Mouse (Mus musculus) heart, adult 18-20 months (tissue): ENCODE results near the gene Ctnnd1. TPM values are rescaled to one million over a fixed set of nuclear protein-coding genes. Genes with fewer than 3 reads are reported as not detected.

ENCODE experiments used
- DNase-seq, 2 experiments: peaks; one replicate each; pipeline ENCODE4 v3.0.0; 2021 to 2022; ENCODE audit warnings: mixed read lengths in 1 of 2
- total RNA-seq, 2 experiments: library from RNA; stranded (reverse); gene quantifications; 2 replicates each; pipeline ENCODE4 v1.2.3; 2021

Ctnnd1 gene
- total RNA-seq, 2 experiments from 2014 or later = 53.6 to 63.9 TPM

DNA sequence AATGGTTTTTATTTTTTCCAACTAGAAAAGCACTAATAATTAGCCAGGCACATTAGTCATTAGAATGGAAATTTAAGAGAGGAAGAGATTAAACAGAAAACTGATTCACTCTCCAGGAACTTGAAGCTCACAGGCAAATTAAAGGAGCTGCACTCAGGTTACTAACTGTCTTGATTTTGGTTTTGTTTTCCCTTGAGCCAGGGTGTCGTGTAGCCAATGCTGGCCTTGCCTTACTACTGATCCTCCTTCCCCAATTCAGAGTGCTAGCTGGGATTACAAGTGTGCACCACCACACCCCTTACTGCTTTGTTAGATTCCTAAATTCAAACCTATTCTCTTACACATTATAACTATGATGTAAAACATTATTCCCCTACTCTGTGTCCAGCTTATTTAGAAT lies 42.7 kb downstream of the Ctnnd1 start:
- no peak for DNase-seq

GRCm38 (mm10) chr2:84600977-84601376 lies 49.6 kb downstream of the Ctnnd1 start:
- DNase-seq = no peak

DNA sequence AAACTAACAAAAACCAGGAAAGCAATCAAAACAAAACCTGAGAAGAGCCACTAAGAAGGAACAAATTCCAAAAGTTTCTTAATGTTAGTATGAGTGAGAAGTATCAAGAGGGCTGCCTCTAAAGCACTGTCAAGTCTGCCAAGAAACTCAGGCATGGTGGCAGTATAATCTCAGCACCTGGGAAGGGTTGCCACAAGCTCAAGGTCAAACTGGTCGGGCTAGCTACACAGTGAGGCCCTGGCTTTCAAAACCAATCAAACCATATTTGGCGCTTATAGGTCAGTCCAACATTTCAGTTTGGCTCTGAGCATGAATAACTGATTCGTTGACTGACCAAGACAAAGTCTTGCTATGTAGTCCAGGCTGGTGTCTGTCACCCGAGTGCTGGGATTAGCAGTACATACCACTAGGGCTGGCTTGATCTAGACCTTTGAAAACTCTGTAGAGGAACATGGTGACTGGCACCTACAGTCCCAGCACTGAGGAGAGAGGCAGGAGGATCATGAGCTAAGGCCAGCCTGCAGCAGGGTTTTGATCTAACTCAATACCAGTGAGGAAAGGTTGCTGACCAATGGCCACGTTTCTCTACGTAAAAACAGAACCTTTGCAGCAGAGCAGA lies 51.2 kb downstream of the Ctnnd1 start:
- no peak for DNase-seq

DNA sequence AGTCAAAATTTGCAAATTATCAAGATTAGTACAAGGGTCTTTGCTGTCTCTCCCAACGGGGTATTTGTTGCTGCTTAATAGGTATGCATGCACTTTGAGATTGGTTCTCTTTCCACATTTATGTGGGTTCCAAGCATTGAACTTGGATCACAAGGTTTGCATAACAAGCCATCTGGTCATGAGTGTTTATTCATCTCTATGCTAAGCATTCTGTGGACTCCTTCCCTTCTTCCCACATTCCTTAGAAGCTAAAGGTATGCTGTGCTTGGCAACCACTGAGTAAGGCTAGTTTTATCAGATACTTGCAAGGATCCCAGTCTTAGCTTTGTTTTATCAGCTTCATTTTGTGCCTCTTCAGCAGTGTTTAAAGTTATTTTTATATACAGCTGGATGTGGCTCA lies 53.4 kb downstream of the Ctnnd1 start:
- no peak for DNase-seq

DNA sequence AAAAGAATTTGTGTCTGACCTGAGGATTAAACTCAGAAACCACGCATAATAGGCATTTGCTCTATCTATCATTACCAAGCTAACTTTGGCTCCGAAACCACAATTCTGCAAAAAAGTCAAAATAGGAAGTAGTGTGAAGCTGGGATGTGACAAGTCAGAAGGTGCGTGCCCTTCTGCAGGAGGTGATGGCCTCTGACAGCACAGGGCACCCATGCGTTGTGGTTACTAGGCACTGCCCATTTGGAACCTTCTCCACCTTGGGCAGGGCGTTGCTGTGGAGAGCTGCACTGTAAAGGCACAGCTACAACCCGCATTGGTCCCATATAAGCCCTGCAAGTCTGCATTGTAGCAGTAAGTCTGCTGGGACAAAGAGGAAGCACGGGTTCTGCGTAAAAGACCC lies 57.8 kb downstream of the Ctnnd1 start:
- no peak for DNase-seq

DNA sequence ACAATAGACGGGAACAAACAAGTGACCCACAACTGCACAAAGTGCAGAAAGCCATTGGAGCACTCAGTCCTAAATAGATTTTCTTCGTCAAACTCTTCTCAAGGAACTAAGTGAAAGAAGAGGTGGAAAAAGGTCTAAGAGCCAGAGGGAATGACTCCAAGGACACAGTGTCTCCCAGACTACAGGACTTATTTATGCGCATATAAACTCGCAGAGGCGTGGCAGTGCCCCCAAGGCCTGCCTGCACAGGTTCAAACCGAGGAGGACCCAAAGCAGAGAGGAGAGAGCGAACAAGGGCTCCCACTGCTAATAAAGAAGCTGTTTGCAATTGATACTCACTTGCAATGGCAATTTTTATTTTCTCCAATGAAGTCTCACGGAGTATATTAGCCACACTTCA lies 64.9 kb downstream of the Ctnnd1 start:
- no peak for DNase-seq

DNA sequence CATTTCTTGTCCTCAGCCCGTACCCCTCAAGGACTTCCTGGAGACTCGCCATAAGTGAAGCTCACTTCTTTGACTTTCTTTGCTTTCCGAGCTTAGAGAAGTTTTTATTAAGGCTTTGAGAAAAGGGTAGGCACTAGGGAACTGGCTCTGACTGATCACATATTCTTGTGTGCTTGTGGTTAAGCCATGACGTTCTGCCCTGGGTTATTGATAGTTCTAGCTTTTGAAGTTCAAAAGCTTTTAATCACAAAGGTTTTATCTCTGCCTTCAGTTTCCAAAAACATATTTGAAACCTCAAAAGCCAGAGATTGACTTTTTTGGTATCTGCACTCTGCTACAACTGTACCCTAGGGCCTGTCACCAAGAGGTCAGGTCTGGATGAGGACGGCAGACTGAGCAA lies 68.3 kb downstream of the Ctnnd1 start:
- no peak for DNase-seq

- no peak for DNase-seq
Measured at GRCm38 (mm10) chr2:84581208-84581607, 69.4 kb downstream of the Ctnnd1 start.

DNA sequence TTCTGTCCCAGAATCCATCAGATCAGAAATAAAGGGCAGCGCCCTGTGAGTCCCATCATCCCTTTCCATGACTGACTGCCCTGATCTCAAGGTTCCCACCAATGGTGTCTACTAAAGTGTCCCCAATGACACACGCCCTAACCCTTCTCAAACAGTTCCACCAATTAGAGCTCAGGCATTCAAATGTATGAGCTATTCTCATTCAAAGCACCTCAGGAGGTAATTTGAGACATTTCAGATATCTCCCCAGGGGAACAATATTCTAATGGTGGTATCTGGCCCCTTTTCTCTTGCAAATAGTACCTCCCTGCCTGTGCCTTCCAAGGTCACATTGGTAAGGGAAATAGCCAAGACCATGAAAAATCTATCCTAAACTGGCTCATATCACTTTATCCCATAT lies 71.3 kb downstream of the Ctnnd1 start:
- DNase-seq = no peak

DNA sequence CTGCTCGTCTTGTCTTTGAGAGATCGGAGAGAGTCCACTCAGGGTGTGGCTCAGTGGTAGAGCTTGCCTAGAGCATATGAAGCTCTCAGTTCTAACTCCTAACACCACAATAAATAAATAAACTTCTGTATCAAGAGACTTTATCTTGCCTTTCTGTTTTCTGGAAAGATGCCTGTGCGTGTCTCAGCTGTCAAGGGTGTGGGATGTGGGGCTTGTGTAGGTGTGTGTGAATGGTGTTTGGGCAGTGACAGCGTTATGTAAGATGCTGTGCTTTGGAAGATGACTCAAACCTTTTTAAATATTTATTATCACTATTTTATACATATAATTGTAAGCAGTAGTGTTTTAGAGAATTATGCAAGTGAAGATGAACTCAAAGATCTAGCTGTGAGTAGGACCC lies 76.4 kb downstream of the Ctnnd1 start:
- no peak for DNase-seq

DNA sequence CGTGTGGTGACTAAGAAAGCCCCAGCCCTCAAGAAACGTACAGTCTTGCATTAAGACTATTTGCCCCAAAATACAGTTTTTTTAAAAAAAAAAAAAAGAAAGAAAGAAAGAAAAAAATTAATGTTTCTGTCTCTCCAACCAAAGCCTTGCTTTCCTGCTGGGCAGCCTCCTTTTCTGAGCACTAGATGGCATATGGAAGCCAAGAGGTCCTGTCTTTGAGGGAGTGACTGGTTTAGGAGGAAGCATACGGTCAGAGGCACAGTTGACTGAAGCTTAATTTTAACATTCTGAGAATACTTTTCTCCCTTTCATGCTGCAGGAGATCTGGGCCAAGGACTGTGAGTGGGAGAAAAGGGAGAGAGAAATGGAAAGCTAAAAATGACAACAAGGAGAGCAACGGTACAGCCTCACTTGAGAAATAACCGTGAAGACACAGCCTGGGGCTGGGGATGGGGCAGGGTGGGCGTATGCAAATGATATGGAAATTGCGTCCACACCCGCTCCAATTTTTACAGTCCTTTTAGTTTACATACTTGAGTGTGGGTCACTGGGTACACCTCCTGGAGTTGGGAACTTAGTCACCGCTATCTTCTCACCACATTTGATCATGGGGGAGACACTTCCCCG lies 93.6 kb downstream of the Ctnnd1 start:
- peak; percentile 6 to 18 for DNase-seq

DNA sequence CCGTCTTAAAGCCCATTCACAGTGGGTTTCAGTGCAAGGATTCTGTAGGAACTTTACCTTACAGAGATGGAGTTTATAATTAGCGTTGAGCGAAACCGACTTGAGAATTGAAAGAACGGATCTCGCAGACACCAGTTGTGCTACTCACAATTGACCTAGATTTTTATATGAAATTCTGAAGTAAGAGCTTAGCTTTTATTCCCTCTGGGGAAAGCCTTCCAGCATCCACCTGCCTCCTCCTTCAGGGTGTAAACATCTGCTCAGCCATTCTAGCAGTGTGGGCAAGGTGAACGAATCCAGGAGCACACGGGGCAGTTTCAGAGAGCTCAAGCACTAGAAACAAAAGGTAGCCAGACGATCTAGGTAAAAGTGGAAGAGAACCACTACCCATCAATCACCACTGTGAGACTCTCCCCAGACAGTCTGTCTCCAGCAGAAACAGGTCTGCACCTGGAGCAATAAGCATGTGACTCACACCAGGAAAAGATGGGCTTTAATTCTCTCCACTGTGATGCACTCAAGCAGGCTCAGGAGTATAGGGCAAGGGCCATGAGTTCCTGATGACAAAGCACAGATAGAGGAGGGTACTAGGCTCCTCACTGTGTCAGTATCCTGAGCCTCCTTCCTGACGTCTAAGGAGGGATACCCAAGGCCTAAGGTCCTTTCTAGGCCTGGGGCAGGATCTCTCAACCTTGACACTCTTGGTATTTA lies 99.0 kb downstream of the Ctnnd1 start:
- no peak for DNase-seq

Other genes starting within 250 kb of the Ctnnd1 start
- gene Calcrl, start 225.4 kb downstream of the Ctnnd1 start, total RNA-seq = 10 to 100 TPM; 25.3 to 27.4 TPM
- 10 to 100 TPM; 48.7 to 70.1 TPM for gene Tfpi, start 174.0 kb downstream of the Ctnnd1 start, total RNA-seq
- gene Btbd18, start 8.3 kb upstream of the Ctnnd1 start, total RNA-seq = not detected
- 10 to 100 TPM; 22.7 to 29.2 TPM for gene Selenoh, start 20.0 kb upstream of the Ctnnd1 start, total RNA-seq
- gene Gm28635, start 27.3 kb upstream of the Ctnnd1 start, total RNA-seq = 10 to 100 TPM in 1 of 2 experiments, 1 to 10 TPM in 1; 5.4 to 10.0 TPM
- gene Med19, start 27.6 kb upstream of the Ctnnd1 start, total RNA-seq = 10 to 100 TPM; 14.7 to 15.2 TPM
- gene Tmx2, start 28.4 kb upstream of the Ctnnd1 start, total RNA-seq = 100 to 1,000 TPM; 114 to 150 TPM
- 10 to 100 TPM; 63.2 to 64.3 TPM for gene Zdhhc5, start 64.4 kb upstream of the Ctnnd1 start, total RNA-seq
- gene Clp1, start 76.6 kb upstream of the Ctnnd1 start, total RNA-seq = 1 to 10 TPM; 4.3 to 4.4 TPM
- under 1 TPM; 0.20 to 0.23 TPM for gene Ypel4, start 83.3 kb upstream of the Ctnnd1 start, total RNA-seq
- 1 to 10 TPM in 1 of 2 experiments, under 1 TPM in 1; 0.98 to 1.7 TPM for gene Gm19426, start 92.9 kb upstream of the Ctnnd1 start, total RNA-seq
- 10 to 100 TPM; 64.0 to 71.6 TPM for gene Serping1, start 124.7 kb upstream of the Ctnnd1 start, total RNA-seq
- gene Ube2l6, start 148.1 kb upstream of the Ctnnd1 start, total RNA-seq = 10 to 100 TPM; 30.0 to 33.2 TPM
- gene Smtnl1, start 171.9 kb upstream of the Ctnnd1 start, total RNA-seq = not detected
- 100 to 1,000 TPM; 109 to 146 TPM for gene Timm10, start 176.2 kb upstream of the Ctnnd1 start, total RNA-seq
- 1 to 10 TPM; 2.6 to 3.3 TPM for gene Slc43a1, start 188.1 kb upstream of the Ctnnd1 start, total RNA-seq
- gene Rtn4rl2, start 235.9 kb upstream of the Ctnnd1 start, total RNA-seq = 1 to 10 TPM; 3.0 to 3.5 TPM